Mouse (Mus musculus) midbrain, embryonic 15.5 days (tissue): Measurements from ENCODE around the gene Mpig6b. TPM values are rescaled to one million over a fixed set of nuclear protein-coding genes. Genes with fewer than 3 reads are reported as not detected.

ENCODE experiments used
- ATAC-seq: fragments of 200-750 bp; cut with Nextera tagmentation; replicated peaks from 2 replicates; pipeline ENCODE4 v1.8.0; 2017; ENCODE audit warnings: moderate TSS enrichment
- H3K27ac ChIP-seq: fragments of 300-500 bp; sonication (generic); 2 replicates; pipeline ENCODE4 v1.5.1; 2015; ENCODE audit warnings: mild to moderate bottlenecking, inconsistent platforms
- H3K27me3 ChIP-seq: fragments of 300-500 bp; sonication (generic); replicated peaks from 2 replicates; pipeline ENCODE4 v1.6.1; 2015; ENCODE audit warnings: inconsistent platforms
- H3K36me3 ChIP-seq: fragments of 300-500 bp; sonication (generic); replicated peaks from 2 replicates; pipeline ENCODE4 v1.6.1; 2015; ENCODE audit warnings: inconsistent platforms
- H3K4me1 ChIP-seq: fragments of 300-500 bp; sonication (generic); 2 replicates; pipeline ENCODE4 v1.6.1; 2015; ENCODE audit warnings: inconsistent platforms
- H3K4me2 ChIP-seq: fragments of 300-500 bp; sonication (generic); 2 replicates; pipeline ENCODE4 v1.6.1; 2015; ENCODE audit warnings: inconsistent platforms, mild to moderate bottlenecking, moderate library complexity
- H3K4me3 ChIP-seq: fragments of 300-500 bp; sonication (generic); 2 replicates; pipeline ENCODE4 v1.5.1; 2015; ENCODE audit warnings: mild to moderate bottlenecking, inconsistent platforms
- H3K9ac ChIP-seq: fragments of 300-500 bp; sonication (generic); 2 replicates; pipeline ENCODE4 v1.6.1; 2015; ENCODE audit warnings: mild to moderate bottlenecking, inconsistent platforms
- H3K9me3 ChIP-seq: fragments of 300-500 bp; sonication (generic); 2 replicates; pipeline ENCODE4 v1.6.1; 2016; ENCODE audit warnings: inconsistent platforms
- WGBS: fragments of 180-500 bp; shearing (Covaris S2); methylation state at CpG from one replicate; pipeline ENCODE4 v1.1.7; 2015; ENCODE audit warnings: mixed read lengths; 5-methylcytosine and 5-hydroxymethylcytosine counted together
- polyA plus RNA-seq: library from polyadenylated mRNA; unstranded; fragments of >200 nt; fragmentation: Nextera tagmentation; extraction: Ambion mirVana; gene quantifications from 2 replicates; pipeline ENCODE4 v1.2.1, GENCODE M21; 2015

Mpig6b gene
- 0.21 and 0.43 TPM in 2 replicates for polyA plus RNA-seq

DNA sequence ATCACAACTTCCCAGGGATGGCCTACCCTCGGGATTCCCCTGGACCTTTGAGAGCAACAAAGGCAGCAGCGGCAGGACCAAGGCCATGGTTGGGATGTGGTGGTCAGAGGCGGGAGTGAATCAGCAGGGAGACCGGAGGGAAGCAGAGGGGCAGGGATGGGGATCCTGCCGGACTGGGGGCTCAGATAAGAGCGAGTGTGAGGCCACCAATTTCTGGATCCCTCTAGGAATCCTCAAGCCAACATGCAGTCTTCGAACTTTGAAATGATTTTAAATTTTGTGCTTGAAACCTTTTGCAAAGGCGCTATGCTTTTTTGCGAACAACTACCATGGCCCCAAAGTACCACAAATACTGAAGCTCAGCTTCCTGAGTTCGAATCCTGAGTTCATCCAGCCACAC is at the start of gene Mpig6b:
TSS of gene Mpig6b (minus strand) at position 101 of the 400 bp plus-strand sequence.
- 46% methylated on average over 10 of the region's 10 CpGs for WGBS
- Histone ChIP-seq H3K4me2 (peak within 1 kb of the TSS; percentile 43), H3K4me3 (peak within 1 kb of the TSS; percentile 13), H3K9ac (peak within 1 kb of the TSS; percentile 26; the same call in 1 of the 2 replicates), H3K36me3 (peaks cover 4% of the 10 kb centered on the region; the same call in 1 of the 2 replicates), H3K9me3 (no peaks in the 10 kb centered on the region), H3K4me1 (peaks cover 10% of the 10 kb centered on the region; the same call in 1 of the 2 replicates), H3K27ac (no peak within 1 kb of the TSS), H3K27me3 (peaks cover 41% of the 10 kb centered on the region)
- ATAC-seq: no peak

- no peak within 1 kb of the TSS for H3K4me3 ChIP-seq
- no peak for ATAC-seq
- peaks cover 29% of the 10 kb centered on the region for H3K36me3 ChIP-seq
- H3K27me3 ChIP-seq: no peaks in the 10 kb centered on the region
- 88% methylated on average over 8 of the region's 8 CpGs for WGBS
- H3K27ac ChIP-seq: no peak within 1 kb of the TSS
- H3K9me3 ChIP-seq: no peaks in the 10 kb centered on the region
- H3K9ac ChIP-seq: no peak within 1 kb of the TSS
- no peak within 1 kb of the TSS for H3K4me2 ChIP-seq
- H3K4me1 ChIP-seq: peaks cover 8% of the 10 kb centered on the region
Observed at GRCm38 (mm10) chr17:35115046-35116019, 49.3 kb upstream of the Mpig6b start, which contains the start of gene Ly6g5b. Gene Ly6g5b (minus strand): TSS chr17:35115428.

DNA sequence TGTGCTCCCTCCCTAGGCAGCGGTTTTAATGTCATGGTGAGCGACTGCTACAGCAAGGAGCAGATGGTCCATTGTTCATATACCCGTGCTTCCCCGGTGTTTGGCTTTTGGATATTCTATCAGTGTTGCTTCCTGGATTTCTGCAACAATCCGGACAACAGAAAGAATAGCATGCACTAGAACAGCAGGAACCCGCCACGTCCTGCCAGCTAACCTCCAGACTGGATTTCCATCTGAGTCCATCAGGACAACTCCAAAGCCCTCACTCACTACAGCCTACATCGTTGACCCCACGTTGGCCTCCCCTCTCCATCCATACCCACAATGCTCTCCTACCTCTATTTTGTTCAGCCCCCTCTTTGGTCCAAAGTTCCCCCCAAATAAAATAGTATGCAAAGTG is 45.8 kb upstream of the Mpig6b start:
- ATAC-seq: no peak
- H3K9me3 ChIP-seq: no peaks in the 10 kb centered on the region
- no peaks in the 10 kb centered on the region for H3K4me1 ChIP-seq
- no peak overlapping the region for H3K4me2 ChIP-seq
- H3K27me3 ChIP-seq: no peaks in the 10 kb centered on the region
- WGBS: 74% methylated on average over 9 of the region's 9 CpGs
- no peak overlapping the region for H3K4me3 ChIP-seq
- H3K9ac ChIP-seq: no peak overlapping the region
- H3K36me3 ChIP-seq: peaks cover 13% of the 10 kb centered on the region
- H3K27ac ChIP-seq: no peak overlapping the region

DNA sequence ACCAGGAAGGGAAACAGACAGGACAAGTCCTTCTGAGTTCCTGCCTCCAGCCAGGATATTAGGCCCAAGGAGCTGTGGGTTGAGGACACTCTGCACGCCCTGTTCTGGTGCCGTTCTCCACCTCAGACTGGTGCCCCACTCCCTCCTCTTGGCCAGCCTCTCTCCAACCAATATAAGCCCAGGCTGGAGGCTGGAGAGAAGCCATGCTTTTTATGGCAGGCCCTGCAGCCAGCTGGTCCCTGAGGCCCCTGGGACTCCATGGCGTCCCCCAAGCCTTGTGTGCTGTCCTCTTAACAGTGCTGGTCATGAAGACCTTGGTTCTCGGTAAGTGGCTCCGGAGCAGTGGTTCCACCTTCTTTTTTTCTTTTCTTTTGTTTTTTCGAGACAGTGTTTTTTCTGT is 42.1 kb upstream of the Mpig6b start, which contains the start of gene Ly6g5c:
TSS of gene Ly6g5c (plus strand) at position 183 of the 400 bp plus-strand sequence.
- Histone ChIP-seq H3K27ac (no peak within 1 kb of the TSS), H3K36me3 (peaks cover 7% of the 10 kb centered on the region; the same call in 1 of the 2 replicates), H3K27me3 (no peaks in the 10 kb centered on the region), H3K4me3 (no peak within 1 kb of the TSS), H3K9me3 (no peaks in the 10 kb centered on the region), H3K4me1 (peaks cover 6% of the 10 kb centered on the region; the same call in 1 of the 2 replicates), H3K4me2 (no peak within 1 kb of the TSS), H3K9ac (no peak within 1 kb of the TSS)
- WGBS: 82% methylated on average over 6 of the region's 6 CpGs
- ATAC-seq: no peak

GRCm38 (mm10) chr17:35106522-35106921 is 40.5 kb upstream of the Mpig6b start:
- H3K4me2 ChIP-seq: no peak overlapping the region
- 70% methylated on average over 3 of the region's 3 CpGs for WGBS

GRCm38 (mm10) chr17:35105740-35106389 is 39.9 kb upstream of the Mpig6b start:
- no peak overlapping the region for H3K4me3 ChIP-seq
- WGBS: 19% methylated on average over 13 of the region's 13 CpGs

More at GRCm38 (mm10) chr17:35106522-35106921, 40.5 kb upstream of the Mpig6b start:
- Histone ChIP-seq H3K4me3 (no peak overlapping the region), H3K4me1 (peaks cover 6% of the 10 kb centered on the region; the same call in 1 of the 2 replicates), H3K36me3 (peaks cover 22% of the 10 kb centered on the region; the same call in 1 of the 2 replicates), H3K27me3 (no peaks in the 10 kb centered on the region), H3K9ac (no peak overlapping the region), H3K27ac (no peak overlapping the region), H3K9me3 (no peaks in the 10 kb centered on the region)
- no peak for ATAC-seq

GRCm38 (mm10) chr17:35104754-35105153 is 38.8 kb upstream of the Mpig6b start:
- Histone ChIP-seq H3K4me3 (no peak overlapping the region), H3K9ac (no peak overlapping the region), H3K27ac (no peak overlapping the region), H3K27me3 (no peaks in the 10 kb centered on the region), H3K9me3 (no peaks in the 10 kb centered on the region), H3K4me1 (peaks cover 6% of the 10 kb centered on the region; the same call in 1 of the 2 replicates), H3K36me3 (peaks cover 33% of the 10 kb centered on the region; the same call in 1 of the 2 replicates), H3K4me2 (no peak overlapping the region)
- WGBS: 72% methylated on average over 6 of the region's 6 CpGs
- no peak for ATAC-seq

More at GRCm38 (mm10) chr17:35105740-35106389, 39.9 kb upstream of the Mpig6b start:
- Histone ChIP-seq H3K27ac (no peak overlapping the region), H3K4me2 (peak overlapping the region; percentile 26), H3K9ac (0 out of 2 replicates have a peak overlapping the region, but pooled peaks have one; percentile 7), H3K4me1 (peaks cover 6% of the 10 kb centered on the region; the same call in 1 of the 2 replicates), H3K9me3 (no peaks in the 10 kb centered on the region), H3K27me3 (no peaks in the 10 kb centered on the region), H3K36me3 (peaks cover 28% of the 10 kb centered on the region; the same call in 1 of the 2 replicates)
- ATAC-seq: no peak

GRCm38 (mm10) chr17:35104079-35104478 is 38.1 kb upstream of the Mpig6b start:
- H3K9ac ChIP-seq: no peak overlapping the region
- no peaks in the 10 kb centered on the region for H3K9me3 ChIP-seq
- H3K4me3 ChIP-seq: no peak overlapping the region
- no peak overlapping the region for H3K27ac ChIP-seq
- H3K4me1 ChIP-seq: peaks cover 6% of the 10 kb centered on the region; the same call in 1 of the 2 replicates
- WGBS: 94% methylated on average over 7 of the region's 7 CpGs
- H3K4me2 ChIP-seq: no peak overlapping the region
- peaks cover 33% of the 10 kb centered on the region; the same call in 1 of the 2 replicates for H3K36me3 ChIP-seq
- H3K27me3 ChIP-seq: no peaks in the 10 kb centered on the region
- ATAC-seq: no peak

DNA sequence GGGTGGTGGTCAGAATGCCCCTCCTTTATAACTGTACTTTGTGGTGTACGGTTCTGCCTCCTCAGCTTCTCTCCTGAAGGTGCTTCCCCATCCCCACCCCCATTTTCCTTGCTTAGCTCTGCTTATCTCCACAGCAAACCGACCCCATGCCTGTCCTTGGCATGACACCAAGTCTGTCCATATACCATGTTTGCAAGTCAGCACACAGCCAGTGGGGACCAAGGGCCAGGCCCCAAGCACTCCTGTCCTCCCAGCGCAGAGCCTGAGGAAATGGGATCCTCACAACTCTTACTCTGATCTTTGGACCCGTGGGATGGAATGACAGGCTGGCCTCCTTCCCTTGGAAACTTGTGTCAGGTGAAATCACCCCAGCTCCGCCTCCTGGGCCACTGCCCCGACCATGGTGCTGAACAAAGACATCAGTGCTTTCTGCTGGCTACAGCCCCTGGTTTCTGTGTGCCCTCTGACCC is 37.3 kb upstream of the Mpig6b start:
- Histone ChIP-seq H3K9me3 (no peaks in the 10 kb centered on the region), H3K36me3 (peaks cover 38% of the 10 kb centered on the region; the same call in 1 of the 2 replicates), H3K9ac (no peak overlapping the region), H3K27ac (no peak overlapping the region), H3K4me3 (no peak overlapping the region), H3K4me2 (no peak overlapping the region), H3K4me1 (peaks cover 6% of the 10 kb centered on the region; the same call in 1 of the 2 replicates), H3K27me3 (no peaks in the 10 kb centered on the region)
- no peak for ATAC-seq
- 71% methylated on average over 6 of the region's 6 CpGs for WGBS

- Histone ChIP-seq H3K4me2 (no peak overlapping the region), H3K9ac (no peak overlapping the region), H3K4me3 (no peak overlapping the region), H3K27ac (no peak overlapping the region), H3K4me1 (peaks cover 6% of the 10 kb centered on the region; the same call in 1 of the 2 replicates), H3K9me3 (no peaks in the 10 kb centered on the region), H3K36me3 (peaks cover 39% of the 10 kb centered on the region; the same call in 1 of the 2 replicates), H3K27me3 (no peaks in the 10 kb centered on the region)
- no peak for ATAC-seq
- WGBS: 68% methylated on average over 8 of the region's 8 CpGs
Observed at GRCm38 (mm10) chr17:35102299-35102698, 36.3 kb upstream of the Mpig6b start.

DNA sequence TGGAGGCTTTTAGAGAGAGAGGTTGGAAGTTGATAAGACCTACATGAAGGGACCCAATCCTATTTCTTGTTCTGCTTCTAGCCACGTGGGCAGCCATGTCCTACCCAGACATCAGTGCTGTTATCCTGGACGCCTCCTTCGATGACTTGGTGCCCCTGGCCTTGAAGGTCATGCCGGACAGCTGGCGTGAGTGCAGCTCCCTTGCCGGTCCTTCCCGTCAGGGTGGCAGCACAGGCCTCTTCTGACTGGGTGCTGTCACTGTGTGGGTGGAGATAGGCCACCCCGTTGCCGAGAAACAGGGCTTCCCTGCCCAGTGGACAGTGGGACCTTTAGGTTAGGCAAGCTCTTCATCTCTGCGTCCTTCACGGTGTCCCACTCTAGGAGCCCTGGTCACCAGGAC is 35.2 kb upstream of the Mpig6b start:
- no peak overlapping the region for H3K9ac ChIP-seq
- H3K27ac ChIP-seq: no peak overlapping the region
- no peaks in the 10 kb centered on the region for H3K27me3 ChIP-seq
- WGBS: 90% methylated on average over 11 of the region's 11 CpGs
- peaks cover 50% of the 10 kb centered on the region for H3K36me3 ChIP-seq
- ATAC-seq: no peak
- H3K4me3 ChIP-seq: no peak overlapping the region
- no peak overlapping the region for H3K4me2 ChIP-seq
- peaks cover 6% of the 10 kb centered on the region; the same call in 1 of the 2 replicates for H3K4me1 ChIP-seq
- no peaks in the 10 kb centered on the region for H3K9me3 ChIP-seq
